Mouse (Mus musculus): ENCODE measurements at regions not wholly inside any gene's neighbourhood (a gene's known extent, or its start where the extent isn't known, plus 50 kb on each side); places are given as distances from the start of the nearest gene placed in this dataset.

GRCm38 (mm10) chr13:112058218-112058617, 230.0 kb upstream of the Ankrd55 start:
- H3K27ac ChIP-seq: no peak overlapping the region
- no peaks in the 10 kb centered on the region for H3K79me2 ChIP-seq (replicated peaks; ENCODE audit: control insufficient read depth, insufficient read depth, low read length)
- WGBS: 46% methylated on average over 11 of the region's 11 CpGs
- peak in 1 of 2 experiments; percentile 19 for DNase-seq
- no peak overlapping the region for H3K4me3 ChIP-seq
- no peak for TF ChIP-seq POLR2A (IDR thresholded peaks at IDR 0.05; ENCODE audit: insufficient read depth, low read depth, low read length)
- TF ChIP-seq CTCF (IDR thresholded peaks at IDR 0.05): no peak
- no peak for TF ChIP-seq EP300 (IDR thresholded peaks at IDR 0.05; ENCODE audit: insufficient read depth, low read depth, low read length)
- H3K4me1 ChIP-seq (ENCODE audit: control insufficient read depth, insufficient read depth, low read length): 0 out of 2 replicates have a peak, but pooled peaks cover 1% of the 10 kb centered on the region
- no peaks in the 10 kb centered on the region for H3K27me3 ChIP-seq (ENCODE audit: control insufficient read depth, insufficient read depth, low read length)
- H3K36me3 ChIP-seq (ENCODE audit: control insufficient read depth, insufficient read depth, low read length): no peaks in the 10 kb centered on the region
- intact Hi-C loops (cut with DNase I): no loop called here
- H3K9ac ChIP-seq (ENCODE audit: low read depth, low read length): no peak overlapping the region

- no peak overlapping the region for H3K27ac ChIP-seq
- no peaks in the 10 kb centered on the region for H3K27me3 ChIP-seq (ENCODE audit: control insufficient read depth, insufficient read depth, low read length)
- H3K36me3 ChIP-seq (ENCODE audit: control insufficient read depth, insufficient read depth, low read length): no peaks in the 10 kb centered on the region
- H3K79me2 ChIP-seq (replicated peaks; ENCODE audit: control insufficient read depth, insufficient read depth, low read length): no peaks in the 10 kb centered on the region
- TF ChIP-seq EP300 (IDR thresholded peaks at IDR 0.05; ENCODE audit: insufficient read depth, low read depth, low read length): no peak
- no peak for TF ChIP-seq CTCF (IDR thresholded peaks at IDR 0.05)
- no peak for TF ChIP-seq POLR2A (IDR thresholded peaks at IDR 0.05; ENCODE audit: insufficient read depth, low read depth, low read length)
- no peak overlapping the region for H3K9ac ChIP-seq (ENCODE audit: low read depth, low read length)
- no peak overlapping the region for H3K4me3 ChIP-seq
- 88% methylated on average over 6 of the region's 6 CpGs for WGBS
- peaks cover 4% of the 10 kb centered on the region for H3K4me1 ChIP-seq (ENCODE audit: control insufficient read depth, insufficient read depth, low read length)
- intact Hi-C loops (cut with DNase I): no loop called here
- DNase-seq: no peak
Measured at GRCm38 (mm10) chr13:112058771-112059170, 229.5 kb upstream of the Ankrd55 start.

GRCm38 (mm10) chr13:112062024-112062423, 226.2 kb upstream of the Ankrd55 start:
- Histone ChIP-seq H3K36me3 (ENCODE audit: control insufficient read depth, insufficient read depth, low read length) (no peaks in the 10 kb centered on the region), H3K4me1 (ENCODE audit: control insufficient read depth, insufficient read depth, low read length) (peaks cover 4% of the 10 kb centered on the region), H3K4me3 (no peak overlapping the region), H3K27ac (no peak overlapping the region), H3K79me2 (replicated peaks; ENCODE audit: control insufficient read depth, insufficient read depth, low read length) (no peaks in the 10 kb centered on the region), H3K9ac (ENCODE audit: low read depth, low read length) (no peak overlapping the region), H3K27me3 (ENCODE audit: control insufficient read depth, insufficient read depth, low read length) (no peaks in the 10 kb centered on the region)
- intact Hi-C loops (cut with DNase I): no loop called here
- WGBS: 71% methylated on average over 8 of the region's 8 CpGs
- no peak for DNase-seq
- TF ChIP-seq POLR2A (IDR thresholded peaks at IDR 0.05; ENCODE audit: insufficient read depth, low read depth, low read length) (no peak), EP300 (IDR thresholded peaks at IDR 0.05; ENCODE audit: insufficient read depth, low read depth, low read length) (no peak), CTCF (IDR thresholded peaks at IDR 0.05) (no peak)

- no peak overlapping the region for H3K4me3 ChIP-seq
- no peaks in the 10 kb centered on the region for H3K27me3 ChIP-seq (ENCODE audit: control insufficient read depth, insufficient read depth, low read length)
- no peak overlapping the region for H3K27ac ChIP-seq
- TF ChIP-seq CTCF (IDR thresholded peaks at IDR 0.05) (no peak), POLR2A (IDR thresholded peaks at IDR 0.05; ENCODE audit: insufficient read depth, low read depth, low read length) (no peak), EP300 (IDR thresholded peaks at IDR 0.05; ENCODE audit: insufficient read depth, low read depth, low read length) (no peak)
- intact Hi-C loops (cut with DNase I): no loop called here
- H3K79me2 ChIP-seq (replicated peaks; ENCODE audit: control insufficient read depth, insufficient read depth, low read length): no peaks in the 10 kb centered on the region
- 47% methylated on average over 11 of the region's 11 CpGs for WGBS
- no peak overlapping the region for H3K9ac ChIP-seq (ENCODE audit: low read depth, low read length)
- no peak for DNase-seq
- H3K36me3 ChIP-seq (ENCODE audit: control insufficient read depth, insufficient read depth, low read length): no peaks in the 10 kb centered on the region
- peaks cover 4% of the 10 kb centered on the region for H3K4me1 ChIP-seq (ENCODE audit: control insufficient read depth, insufficient read depth, low read length)
Measured at GRCm38 (mm10) chr13:112063409-112064111, 224.7 kb upstream of the Ankrd55 start.

- H3K36me3 ChIP-seq (ENCODE audit: control insufficient read depth, insufficient read depth, low read length): no peaks in the 10 kb centered on the region
- H3K79me2 ChIP-seq (replicated peaks; ENCODE audit: control insufficient read depth, insufficient read depth, low read length): no peaks in the 10 kb centered on the region
- no peak overlapping the region for H3K27ac ChIP-seq
- no peaks in the 10 kb centered on the region for H3K27me3 ChIP-seq (ENCODE audit: control insufficient read depth, insufficient read depth, low read length)
- no peak for TF ChIP-seq CTCF (IDR thresholded peaks at IDR 0.05)
- no peak for TF ChIP-seq POLR2A (IDR thresholded peaks at IDR 0.05; ENCODE audit: insufficient read depth, low read depth, low read length)
- no peak for TF ChIP-seq EP300 (IDR thresholded peaks at IDR 0.05; ENCODE audit: insufficient read depth, low read depth, low read length)
- H3K4me1 ChIP-seq (ENCODE audit: control insufficient read depth, insufficient read depth, low read length): peaks cover 4% of the 10 kb centered on the region
- intact Hi-C loops (cut with DNase I): no loop called here
- no peak for DNase-seq
- no peak overlapping the region for H3K9ac ChIP-seq (ENCODE audit: low read depth, low read length)
- 88% methylated on average over 10 of the region's 10 CpGs for WGBS
- no peak overlapping the region for H3K4me3 ChIP-seq
Measured at GRCm38 (mm10) chr13:112064681-112065080, 223.6 kb upstream of the Ankrd55 start.

- Histone ChIP-seq H3K4me3 (no peak overlapping the region), H3K4me1 (ENCODE audit: control insufficient read depth, insufficient read depth, low read length) (peaks cover 3% of the 10 kb centered on the region), H3K27ac (no peak overlapping the region), H3K79me2 (replicated peaks; ENCODE audit: control insufficient read depth, insufficient read depth, low read length) (no peaks in the 10 kb centered on the region), H3K9ac (ENCODE audit: low read depth, low read length) (no peak overlapping the region), H3K27me3 (ENCODE audit: control insufficient read depth, insufficient read depth, low read length) (no peaks in the 10 kb centered on the region), H3K36me3 (ENCODE audit: control insufficient read depth, insufficient read depth, low read length) (no peaks in the 10 kb centered on the region)
- WGBS: 74% methylated on average over 20 of the region's 20 CpGs
- DNase-seq: peak in 1 of 2 experiments; percentile 45
- TF ChIP-seq CTCF (IDR thresholded peaks at IDR 0.05) (no peak), POLR2A (IDR thresholded peaks at IDR 0.05; ENCODE audit: insufficient read depth, low read depth, low read length) (no peak), EP300 (IDR thresholded peaks at IDR 0.05; ENCODE audit: insufficient read depth, low read depth, low read length) (no peak)
- intact Hi-C loops (cut with DNase I): no loop called here
Measured at GRCm38 (mm10) chr13:112067066-112067847, 221.0 kb upstream of the Ankrd55 start.

All from heart, adult 2 months (tissue).